ENCODE assay signal across 8 mouse cellular contexts in the genomic region with DNA sequence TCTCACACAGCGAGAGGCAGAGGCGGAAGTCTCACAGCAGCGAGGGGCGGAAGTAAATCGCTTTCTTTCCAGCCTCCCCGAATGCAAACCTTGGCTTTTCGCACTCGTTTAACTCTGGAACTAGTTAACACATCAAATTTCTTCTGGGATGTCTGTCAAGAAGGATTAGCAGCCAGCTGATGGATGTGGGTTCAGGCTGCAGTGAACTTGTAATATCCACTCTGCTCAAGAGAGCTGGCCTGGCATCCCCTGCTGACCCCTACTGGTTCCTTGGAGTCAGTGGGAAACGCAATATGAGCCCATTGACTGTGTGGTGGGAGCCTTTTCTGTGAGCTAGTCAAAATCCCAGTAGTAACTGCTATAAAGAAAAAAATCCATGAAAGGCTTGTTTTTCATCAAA.
A peak's percentile ranks its signal among the peaks of the same experiment; 100 is the strongest.
DNase-seq lines count a peak whose midpoint lies in the region; ATAC-seq lines count a peak whose summit lies in the region.

No protein-coding gene starts in this region.

- H3K27me3 ChIP-seq in heart, embryonic 13.5 days (replicated peaks), result peaks cover 41% of the 10 kb centered on the region
- peaks cover 9% of the 10 kb centered on the region; the same call in 1 of the 2 replicates for H3K27me3 ChIP-seq in embryonic facial prominence, embryonic 13.5 days
- no peaks in the 10 kb centered on the region for H3K27me3 ChIP-seq in intestine, embryonic 15.5 days (replicated peaks)

- peak overlapping the region; percentile 43 for H3K4me3 ChIP-seq in heart, embryonic 13.5 days
- H3K4me3 ChIP-seq in embryonic facial prominence, embryonic 13.5 days, result peak overlapping the region; percentile 19; the same call in 1 of the 2 replicates
- peak overlapping the region; percentile 12; the same call in 1 of the 2 replicates for H3K4me3 ChIP-seq in intestine, embryonic 15.5 days (replicated peaks)

- ATAC-seq in heart, embryonic 13.5 days (ENCODE audit: extremely low read depth, insufficient number of reproducible peaks, low FRiP score, low TSS enrichment), result no peak
- no peak for ATAC-seq in embryonic facial prominence, embryonic 13.5 days (ENCODE audit: insufficient number of reproducible peaks, insufficient read depth, low FRiP score, low TSS enrichment, low read depth)
- ATAC-seq in intestine, embryonic 15.5 days, result no peak
- no peak for ATAC-seq in erythroblast, adult 5-6 weeks (replicated peaks; ENCODE audit: low FRiP score, poor library complexity, severe bottlenecking)

- no peaks in the 10 kb centered on the region for H3K9me3 ChIP-seq in heart, embryonic 13.5 days
- no peaks in the 10 kb centered on the region for H3K9me3 ChIP-seq in embryonic facial prominence, embryonic 13.5 days
- no peaks in the 10 kb centered on the region for H3K9me3 ChIP-seq in intestine, embryonic 15.5 days

- H3K36me3 ChIP-seq in heart, embryonic 13.5 days, result no peaks in the 10 kb centered on the region
- no peaks in the 10 kb centered on the region for H3K36me3 ChIP-seq in embryonic facial prominence, embryonic 13.5 days
- H3K36me3 ChIP-seq in intestine, embryonic 15.5 days, result no peaks in the 10 kb centered on the region

- no peak overlapping the region for H3K27ac ChIP-seq in heart, embryonic 13.5 days (replicated peaks)
- H3K27ac ChIP-seq in embryonic facial prominence, embryonic 13.5 days, result no peak overlapping the region
- no peak overlapping the region for H3K27ac ChIP-seq in intestine, embryonic 15.5 days

- H3K4me1 ChIP-seq in heart, embryonic 13.5 days, result no peaks in the 10 kb centered on the region
- H3K4me1 ChIP-seq in embryonic facial prominence, embryonic 13.5 days, result peaks cover 11% of the 10 kb centered on the region
- H3K4me1 ChIP-seq in intestine, embryonic 15.5 days (replicated peaks), result no peaks in the 10 kb centered on the region

- peak overlapping the region; percentile 63 for H3K4me2 ChIP-seq in heart, embryonic 13.5 days
- H3K4me2 ChIP-seq in embryonic facial prominence, embryonic 13.5 days, result peak overlapping the region; percentile 52
- peak overlapping the region; percentile 49 for H3K4me2 ChIP-seq in intestine, embryonic 15.5 days (replicated peaks)

- WGBS in heart, embryonic 13.5 days, result 16% methylated on average over 9 of the region's 9 CpGs
- WGBS in embryonic facial prominence, embryonic 13.5 days, result 5% methylated on average over 9 of the region's 9 CpGs
- 31% methylated on average over 9 of the region's 9 CpGs for WGBS in intestine, embryonic 15.5 days

- DNase-seq in heart, adult 18-20 months, result no peak
- peak; percentile 40 for DNase-seq in neural tube, embryonic 10.5 days (ENCODE audit: extremely low spot score, low spot score)
- DNase-seq in cerebellum, adult 18-20 months, result no peak
- no peak for DNase-seq in testis, postnatal 10 days (ENCODE audit: low spot score)

- H3K9ac ChIP-seq in heart, embryonic 13.5 days, result peak overlapping the region; percentile 54; the same call in 1 of the 2 replicates
- H3K9ac ChIP-seq in embryonic facial prominence, embryonic 13.5 days, result peak overlapping the region; percentile 4; the same call in 1 of the 2 replicates
- H3K9ac ChIP-seq in intestine, embryonic 15.5 days, result no peak overlapping the region
